In the genomic region with DNA sequence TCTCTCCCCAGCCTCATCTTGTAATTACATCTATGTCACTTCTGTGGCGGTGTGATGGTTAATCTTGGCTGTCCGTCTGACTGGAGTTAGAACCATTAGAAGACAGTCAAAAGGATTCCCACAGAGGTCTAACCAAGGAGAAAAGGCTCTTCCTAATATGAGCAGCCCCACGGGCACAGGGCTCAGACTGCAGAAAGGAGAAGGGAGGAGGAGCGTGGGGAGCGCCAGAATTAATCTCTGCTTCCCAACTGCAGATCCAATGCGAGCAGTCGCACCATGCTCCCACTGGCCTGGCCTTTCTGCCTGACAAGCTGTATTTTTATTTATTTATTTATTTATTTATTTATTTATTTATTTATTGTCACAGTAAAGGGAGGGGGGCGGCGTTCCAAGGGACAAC, we compare ENCODE assay signal across 31 mouse cellular contexts. TPM values are rescaled to one million over a fixed set of nuclear protein-coding genes. Genes with fewer than 3 reads are reported as not detected.
"Had no signal": no experiment of that assay in that cellular context is flagged by ENCODE, and none has a peak within 500 bp of the region (broad histone marks: within the 10 kb centered on the region; RNA-seq: fewer than 3 reads in every experiment).

No protein-coding gene starts in this region.

- H3K27ac ChIP-seq: limb, embryonic 13.5 days; liver, embryonic 12.5 days; liver, embryonic 15.5 days; lung, embryonic 15.5 days; midbrain, embryonic 12.5 days; neural tube, embryonic 12.5 days; stomach, embryonic 15.5 days had no signal

- H3K9me3 ChIP-seq: limb, embryonic 13.5 days; liver, embryonic 12.5 days; liver, embryonic 15.5 days; lung, embryonic 15.5 days; megakaryocyte, embryonic 14.5 days; midbrain, embryonic 12.5 days; neural tube, embryonic 12.5 days; stomach, embryonic 15.5 days had no signal

- H3K4me3 ChIP-seq: limb, embryonic 13.5 days; liver, embryonic 12.5 days; liver, embryonic 15.5 days; lung, embryonic 15.5 days; megakaryocyte, embryonic 14.5 days; midbrain, embryonic 12.5 days; neural tube, embryonic 12.5 days; stomach, embryonic 15.5 days had no signal

- H3K4me2 ChIP-seq: limb, embryonic 13.5 days; liver, embryonic 12.5 days; liver, embryonic 15.5 days; lung, embryonic 15.5 days; midbrain, embryonic 12.5 days; neural tube, embryonic 12.5 days; stomach, embryonic 15.5 days had no signal

- DNase-seq: kidney, adult 18-20 months; kidney, adult 9 months; kidney, postnatal 14 days; kidney, postnatal 4 days; left cerebral cortex, postnatal 4 days; liver; lung, adult 18-20 months; lung, postnatal 10 days; lung, postnatal 36 days; right cerebral cortex, adult 18-20 months; right cerebral cortex, postnatal 14 days; right cerebral cortex, postnatal 4 days; spleen, adult 18-20 months; thymus, adult 2 months; thymus, postnatal 14 days; thymus, postnatal 4 days had no signal

- H3K4me1 ChIP-seq: liver, embryonic 12.5 days; liver, embryonic 15.5 days; lung, embryonic 15.5 days; megakaryocyte, embryonic 14.5 days; neural tube, embryonic 12.5 days; stomach, embryonic 15.5 days had no signal

- ATAC-seq: intestine, embryonic 16.5 days; liver, embryonic 12.5 days had no signal

- H3K27me3 ChIP-seq: limb, embryonic 13.5 days; liver, embryonic 12.5 days; liver, embryonic 15.5 days; lung, embryonic 15.5 days; megakaryocyte, embryonic 14.5 days; midbrain, embryonic 12.5 days; neural tube, embryonic 12.5 days; stomach, embryonic 15.5 days had no signal

- H3K36me3 ChIP-seq: limb, embryonic 13.5 days; liver, embryonic 12.5 days; liver, embryonic 15.5 days; lung, embryonic 15.5 days; midbrain, embryonic 12.5 days; neural tube, embryonic 12.5 days; stomach, embryonic 15.5 days had no signal

- H3K9ac ChIP-seq: limb, embryonic 13.5 days; liver, embryonic 12.5 days; liver, embryonic 15.5 days; lung, embryonic 15.5 days; midbrain, embryonic 12.5 days; neural tube, embryonic 12.5 days; stomach, embryonic 15.5 days had no signal

RNA-seq across cellular contexts. Expression of gene Lect2, which starts 4.5 kb away (rescaled TPM):
- total RNA-seq: layer of hippocampus, adult 18-20 months; layer of hippocampus, postnatal 14 days; left cerebral cortex, adult 8-10 months; left cerebral cortex, postnatal 14 days; left cerebral cortex, postnatal 4 days; midbrain, postnatal 0 days; neutrophil, adult 5-6 weeks had no signal
- polyA plus RNA-seq: limb, embryonic 13.5 days; lung, embryonic 15.5 days; midbrain, embryonic 12.5 days; midbrain, postnatal 0 days; neural tube, embryonic 12.5 days; thymus, adult 2 months had no signal
